Mouse (Mus musculus): ENCODE measurements around the gene Rab11fip4. TPM values are rescaled to one million over a fixed set of nuclear protein-coding genes. Genes with fewer than 3 reads are reported as not detected.

The Rab11fip4 gene
- polyA plus RNA-seq, 1 experiment from 2014 or later, result 2.2 TPM

- Histone ChIP-seq H3K27ac (ENCODE audit: low read depth, low read length) (no peak overlapping the region), H3K4me3 (ENCODE audit: low read depth, low read length) (no peak overlapping the region), H3K27me3 (replicated peaks; ENCODE audit: control insufficient read depth, insufficient read depth, low read length) (no peaks in the 10 kb centered on the region), H3K9me3 (ENCODE audit: control insufficient read depth, low read length) (no peaks in the 10 kb centered on the region), H3K36me3 (ENCODE audit: control insufficient read depth, insufficient read depth, low read length) (no peaks in the 10 kb centered on the region), H3K4me1 (replicated peaks; ENCODE audit: control insufficient read depth, insufficient read depth, low read length) (peaks cover 16% of the 10 kb centered on the region), H3K9ac (ENCODE audit: low read depth, low read length) (no peak overlapping the region), H3K4me2 (no peak overlapping the region)
- ATAC-seq (replicated peaks; ENCODE audit: low FRiP score), result no peak
- DNase-seq (ENCODE audit: low spot score), result no peak
- WGBS, result 81% methylated on average over 7 of the region's 7 CpGs
These were observed 110.5 kb downstream of the Rab11fip4 start for GRCm38 (mm10) chr11:79701466-79701865.

GRCm38 (mm10) chr11:79702092-79702491, 111.1 kb downstream of the Rab11fip4 start:
- no peak for ATAC-seq (replicated peaks; ENCODE audit: low FRiP score)
- no peak overlapping the region for H3K4me2 ChIP-seq
- H3K9me3 ChIP-seq (ENCODE audit: control insufficient read depth, low read length), result no peaks in the 10 kb centered on the region
- no peak for DNase-seq (ENCODE audit: low spot score)
- WGBS, result 89% methylated on average over 6 of the region's 6 CpGs
- H3K4me1 ChIP-seq (replicated peaks; ENCODE audit: control insufficient read depth, insufficient read depth, low read length), result peaks cover 16% of the 10 kb centered on the region
- no peak overlapping the region for H3K9ac ChIP-seq (ENCODE audit: low read depth, low read length)
- no peak overlapping the region for H3K4me3 ChIP-seq (ENCODE audit: low read depth, low read length)
- H3K27ac ChIP-seq (ENCODE audit: low read depth, low read length), result no peak overlapping the region
- H3K27me3 ChIP-seq (replicated peaks; ENCODE audit: control insufficient read depth, insufficient read depth, low read length), result no peaks in the 10 kb centered on the region
- no peaks in the 10 kb centered on the region for H3K36me3 ChIP-seq (ENCODE audit: control insufficient read depth, insufficient read depth, low read length)

- Histone ChIP-seq H3K4me1 (replicated peaks; ENCODE audit: control insufficient read depth, insufficient read depth, low read length) (peaks cover 16% of the 10 kb centered on the region), H3K36me3 (ENCODE audit: control insufficient read depth, insufficient read depth, low read length) (no peaks in the 10 kb centered on the region), H3K4me3 (ENCODE audit: low read depth, low read length) (peak overlapping the region; percentile 80), H3K9ac (ENCODE audit: low read depth, low read length) (peak overlapping the region; percentile 89), H3K4me2 (peak overlapping the region; percentile 76), H3K27ac (ENCODE audit: low read depth, low read length) (peak overlapping the region; percentile 93), H3K9me3 (ENCODE audit: control insufficient read depth, low read length) (no peaks in the 10 kb centered on the region), H3K27me3 (replicated peaks; ENCODE audit: control insufficient read depth, insufficient read depth, low read length) (no peaks in the 10 kb centered on the region)
- 6% methylated on average over 5 of the region's 5 CpGs for WGBS
- ATAC-seq (replicated peaks; ENCODE audit: low FRiP score) (peak; percentile 69), DNase-seq (ENCODE audit: low spot score) (peak; percentile 59)
These were observed 112.4 kb downstream of the Rab11fip4 start for GRCm38 (mm10) chr11:79703452-79703851.

GRCm38 (mm10) chr11:79703885-79704291, 112.9 kb downstream of the Rab11fip4 start:
- no peak for DNase-seq (ENCODE audit: low spot score)
- under 1% methylated on average over 27 of the region's 27 CpGs for WGBS

GRCm38 (mm10) chr11:79704318-79705150, 113.5 kb downstream of the Rab11fip4 start:
- H3K9ac ChIP-seq (ENCODE audit: low read depth, low read length), result peak overlapping the region; percentile 89
- H3K9me3 ChIP-seq (ENCODE audit: control insufficient read depth, low read length), result no peaks in the 10 kb centered on the region
- H3K4me1 ChIP-seq (replicated peaks; ENCODE audit: control insufficient read depth, insufficient read depth, low read length), result peaks cover 13% of the 10 kb centered on the region
- peak; percentile 92 for ATAC-seq (replicated peaks; ENCODE audit: low FRiP score)
- peak overlapping the region; percentile 80 for H3K4me3 ChIP-seq (ENCODE audit: low read depth, low read length)
- H3K27me3 ChIP-seq (replicated peaks; ENCODE audit: control insufficient read depth, insufficient read depth, low read length), result peaks cover 2% of the 10 kb centered on the region; the same call in 1 of the 2 replicates
- peak overlapping the region; percentile 93 for H3K27ac ChIP-seq (ENCODE audit: low read depth, low read length)
- under 1% methylated on average over 60 of the region's 61 CpGs for WGBS
- no peaks in the 10 kb centered on the region for H3K36me3 ChIP-seq (ENCODE audit: control insufficient read depth, insufficient read depth, low read length)
- H3K4me2 ChIP-seq, result peak overlapping the region; percentile 76
- DNase-seq (ENCODE audit: low spot score), result peak; percentile 100

More at GRCm38 (mm10) chr11:79703885-79704291, 112.9 kb downstream of the Rab11fip4 start:
- Histone ChIP-seq H3K4me1 (replicated peaks; ENCODE audit: control insufficient read depth, insufficient read depth, low read length) (peaks cover 16% of the 10 kb centered on the region), H3K4me2 (peak overlapping the region; percentile 76), H3K4me3 (ENCODE audit: low read depth, low read length) (peak overlapping the region; percentile 80), H3K27ac (ENCODE audit: low read depth, low read length) (peak overlapping the region; percentile 93), H3K9ac (ENCODE audit: low read depth, low read length) (peak overlapping the region; percentile 89), H3K9me3 (ENCODE audit: control insufficient read depth, low read length) (no peaks in the 10 kb centered on the region), H3K36me3 (ENCODE audit: control insufficient read depth, insufficient read depth, low read length) (no peaks in the 10 kb centered on the region), H3K27me3 (replicated peaks; ENCODE audit: control insufficient read depth, insufficient read depth, low read length) (no peaks in the 10 kb centered on the region)
- peak; percentile 64 for ATAC-seq (replicated peaks; ENCODE audit: low FRiP score)

GRCm38 (mm10) chr11:79707084-79707483, 116.1 kb downstream of the Rab11fip4 start:
- no peaks in the 10 kb centered on the region for H3K36me3 ChIP-seq (ENCODE audit: control insufficient read depth, insufficient read depth, low read length)
- H3K9ac ChIP-seq (ENCODE audit: low read depth, low read length), result no peak overlapping the region
- H3K4me1 ChIP-seq (replicated peaks; ENCODE audit: control insufficient read depth, insufficient read depth, low read length), result peaks cover 17% of the 10 kb centered on the region
- no peak overlapping the region for H3K27ac ChIP-seq (ENCODE audit: low read depth, low read length)
- ATAC-seq (replicated peaks; ENCODE audit: low FRiP score) (no peak), DNase-seq (ENCODE audit: low spot score) (no peak)
- H3K4me3 ChIP-seq (ENCODE audit: low read depth, low read length), result no peak overlapping the region
- 67% methylated on average over 3 of the region's 3 CpGs for WGBS
- H3K4me2 ChIP-seq, result no peak overlapping the region
- peaks cover 23% of the 10 kb centered on the region for H3K27me3 ChIP-seq (replicated peaks; ENCODE audit: control insufficient read depth, insufficient read depth, low read length)
- no peaks in the 10 kb centered on the region for H3K9me3 ChIP-seq (ENCODE audit: control insufficient read depth, low read length)

GRCm38 (mm10) chr11:79710868-79711765, 120.1 kb downstream of the Rab11fip4 start:
- H3K36me3 ChIP-seq (ENCODE audit: control insufficient read depth, insufficient read depth, low read length), result no peaks in the 10 kb centered on the region
- H3K4me3 ChIP-seq (ENCODE audit: low read depth, low read length), result peak overlapping the region; percentile 54
- peak overlapping the region; percentile 77 for H3K4me2 ChIP-seq
- WGBS, result under 1% methylated on average over 101 of the region's 106 CpGs
- H3K9ac ChIP-seq (ENCODE audit: low read depth, low read length), result peak overlapping the region; percentile 39
- no peak overlapping the region for H3K27ac ChIP-seq (ENCODE audit: low read depth, low read length)
- H3K9me3 ChIP-seq (ENCODE audit: control insufficient read depth, low read length), result no peaks in the 10 kb centered on the region
- DNase-seq (ENCODE audit: low spot score) (peak; percentile 82), ATAC-seq (replicated peaks; ENCODE audit: low FRiP score) (peak; percentile 84)
- peaks cover 45% of the 10 kb centered on the region for H3K27me3 ChIP-seq (replicated peaks; ENCODE audit: control insufficient read depth, insufficient read depth, low read length)
- peaks cover 12% of the 10 kb centered on the region; the same call in 1 of the 2 replicates for H3K4me1 ChIP-seq (replicated peaks; ENCODE audit: control insufficient read depth, insufficient read depth, low read length)

GRCm38 (mm10) chr11:79711766-79712369, 120.9 kb downstream of the Rab11fip4 start:
- H3K4me3 ChIP-seq (ENCODE audit: low read depth, low read length), result peak overlapping the region; percentile 54
- WGBS, result 3% methylated on average over 44 of the region's 46 CpGs
- peak; percentile 45 for DNase-seq (ENCODE audit: low spot score)
- no peak for ATAC-seq (replicated peaks; ENCODE audit: low FRiP score)
- H3K4me2 ChIP-seq, result peak overlapping the region; percentile 77
- peaks cover 45% of the 10 kb centered on the region for H3K27me3 ChIP-seq (replicated peaks; ENCODE audit: control insufficient read depth, insufficient read depth, low read length)
- no peak overlapping the region for H3K27ac ChIP-seq (ENCODE audit: low read depth, low read length)
- H3K4me1 ChIP-seq (replicated peaks; ENCODE audit: control insufficient read depth, insufficient read depth, low read length), result peaks cover 12% of the 10 kb centered on the region; the same call in 1 of the 2 replicates
- H3K36me3 ChIP-seq (ENCODE audit: control insufficient read depth, insufficient read depth, low read length), result no peaks in the 10 kb centered on the region
- H3K9me3 ChIP-seq (ENCODE audit: control insufficient read depth, low read length), result no peaks in the 10 kb centered on the region
- peak overlapping the region; percentile 39 for H3K9ac ChIP-seq (ENCODE audit: low read depth, low read length)

Measured in liver, embryonic 11.5 days (tissue).